Mouse (Mus musculus): ENCODE results near the gene Gm29049.
"Not testable (repeated sequence)": the region's sequence is repeated elsewhere in the genome, so short reads cannot be mapped to it uniquely, and the experiment has no call there.

Gene Gm29049

DNA sequence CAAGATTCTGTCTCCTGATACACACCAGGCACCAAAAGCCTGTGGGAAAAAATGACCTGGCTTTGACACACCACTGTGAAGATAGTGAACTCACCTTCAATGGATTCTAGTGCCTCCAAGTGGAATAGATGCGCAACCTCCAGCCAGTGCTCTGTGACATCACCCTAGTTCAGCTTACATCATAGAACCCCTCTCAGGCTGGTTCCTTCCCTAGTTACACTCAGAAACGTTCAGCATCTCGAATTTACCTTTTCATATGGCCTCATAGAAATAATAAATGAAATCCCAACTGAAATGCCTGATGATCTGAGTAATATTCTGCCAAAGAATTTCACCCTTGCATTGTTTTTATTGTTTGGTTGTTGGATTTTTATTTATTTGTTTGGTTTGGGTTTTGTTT, at the start of gene Gm29049:
TSS of gene Gm29049 (minus strand) at position 101 of the 400 bp plus-strand sequence.
- not testable (repeated sequence) for DNase-seq (ENCODE audit: low read depth)
